Mouse (Mus musculus) cerebellum, adult 11 months (tissue): Measurements from ENCODE around the gene Gm11116.
"Not testable (repeated sequence)": the region's sequence is repeated elsewhere in the genome, so short reads cannot be mapped to it uniquely, and the experiment has no call there.

Experiments used
- DNase-seq: peaks from one replicate; pipeline ENCODE4 v3.0.0; 2022

The Gm11116 gene

GRCm38 (mm10) chr5:88111430-88111829, at the start of gene Gm11116:
TSS of gene Gm11116 (minus strand) at chr5:88111530.
- DNase-seq: no peak

GRCm38 (mm10) chr5:88153999-88154398, 42.7 kb upstream of the Gm11116 start, which contains the start of gene Gm11115:
TSS of gene Gm11115 (minus strand) at chr5:88154099.
- no peak for DNase-seq

GRCm38 (mm10) chr5:88086256-88086655, 25.1 kb downstream of the Gm11116 start, which contains the start of gene Smr2:
TSS of gene Smr2 (plus strand) at chr5:88086556.
- not testable (repeated sequence) for DNase-seq
